Mouse (Mus musculus): ENCODE data around the gene Faxc.

Faxc gene

GRCm38 (mm10) chr4:22029951-22030350 lies 98.8 kb downstream of the Faxc start:
- no peak for DNase-seq (ENCODE audit: inconsistent ontology term)

Data from Muller cell, postnatal 12 days (primary cell).